ENCODE assay signal across 8 mouse cellular contexts in the genomic region with DNA sequence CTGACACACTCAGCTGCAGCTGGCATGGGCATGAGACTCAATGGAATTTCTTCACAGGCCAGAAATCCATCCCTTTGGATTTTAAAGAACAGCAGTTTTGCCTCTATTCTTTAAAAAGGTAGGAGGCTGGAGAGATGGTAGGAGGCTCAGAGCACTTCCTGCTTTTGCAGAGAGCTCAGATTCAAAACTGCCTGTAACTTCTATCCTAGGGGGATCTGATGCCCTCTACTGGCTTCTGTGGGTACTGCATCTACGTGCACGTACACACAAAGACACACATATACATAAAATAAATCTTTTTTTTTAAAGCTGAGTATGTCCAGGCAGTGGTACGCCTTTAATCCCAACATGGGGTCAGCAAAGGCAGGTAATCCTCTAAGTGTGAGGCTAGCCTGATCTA. TPM values are rescaled to one million over a fixed set of nuclear protein-coding genes. Genes with fewer than 3 reads are reported as not detected.
DNase-seq lines count a peak whose midpoint lies in the region; ATAC-seq and TF ChIP-seq lines count a peak whose summit lies in the region.

No protein-coding gene starts in this region.

- no peak; the same call in 1 of the 2 replicates for TF ChIP-seq RAD21 in MEL (IDR thresholded peaks at IDR 0.05; ENCODE audit: low read depth, low read length)

- H3K27ac ChIP-seq in MEL (ENCODE audit: control insufficient read depth, low read depth, low read length) = no peak overlapping the region
- peak overlapping the region; percentile 92 for H3K27ac ChIP-seq in forebrain, embryonic 13.5 days
- H3K27ac ChIP-seq in intestine, embryonic 16.5 days (ENCODE audit: low read length) = peak overlapping the region; percentile 63
- H3K27ac ChIP-seq in midbrain, embryonic 15.5 days = peak overlapping the region; percentile 54; the same call in 1 of the 2 replicates

- no peaks in the 10 kb centered on the region for H3K9me3 ChIP-seq in MEL (replicated peaks; ENCODE audit: insufficient read depth, low read length)
- no peaks in the 10 kb centered on the region for H3K9me3 ChIP-seq in forebrain, embryonic 13.5 days (replicated peaks)
- H3K9me3 ChIP-seq in intestine, embryonic 16.5 days (ENCODE audit: control insufficient read depth, low read length) = no peaks in the 10 kb centered on the region
- H3K9me3 ChIP-seq in midbrain, embryonic 15.5 days = no peaks in the 10 kb centered on the region

- no peaks in the 10 kb centered on the region for H3K79me2 ChIP-seq in MEL (ENCODE audit: control insufficient read depth, insufficient read depth, low read length, poor library complexity)

- peak overlapping the region; percentile 22; the same call in 1 of the 2 replicates for H3K4me2 ChIP-seq in forebrain, embryonic 13.5 days
- H3K4me2 ChIP-seq in intestine, embryonic 16.5 days (ENCODE audit: low read depth, low read length) = no peak overlapping the region
- H3K4me2 ChIP-seq in midbrain, embryonic 15.5 days = no peak overlapping the region

- TF ChIP-seq EP300 in MEL (IDR thresholded peaks at IDR 0.05; ENCODE audit: low read depth in 1 of 2, low read length in 2 of 2) = no peak

- no peaks in the 10 kb centered on the region for H3K36me3 ChIP-seq in MEL (ENCODE audit: control insufficient read depth in 1 of 2, insufficient read depth in 2 of 2, low read length in 2 of 2)
- no peaks in the 10 kb centered on the region for H3K36me3 ChIP-seq in forebrain, embryonic 13.5 days (ENCODE audit: poor library complexity, severe bottlenecking)
- H3K36me3 ChIP-seq in intestine, embryonic 16.5 days (ENCODE audit: control insufficient read depth, insufficient read depth, low read length) = no peaks in the 10 kb centered on the region
- no peaks in the 10 kb centered on the region for H3K36me3 ChIP-seq in midbrain, embryonic 15.5 days (replicated peaks)

- no peaks in the 10 kb centered on the region for H3K4me1 ChIP-seq in MEL (ENCODE audit: control insufficient read depth in 1 of 2, insufficient read depth in 2 of 2, low read length in 2 of 2)
- H3K4me1 ChIP-seq in forebrain, embryonic 13.5 days = peaks cover 25% of the 10 kb centered on the region
- peaks cover 9% of the 10 kb centered on the region for H3K4me1 ChIP-seq in intestine, embryonic 16.5 days (ENCODE audit: control insufficient read depth, insufficient read depth, low read length)
- H3K4me1 ChIP-seq in midbrain, embryonic 15.5 days = peaks cover 18% of the 10 kb centered on the region

- DNase-seq in heart, adult 8-10 months (ENCODE audit: low spot score) = peak; percentile 33
- no peak for DNase-seq in heart, adult 11 months
- peak; percentile 28 for DNase-seq in MEL (ENCODE audit: low read depth, low spot score)
- peak; percentile 11 for DNase-seq in thymus, postnatal 25 days
- DNase-seq in frontal cortex, postnatal 36 days (ENCODE audit: low spot score in 2 of 2) = no peak

- peak in 2 of 3 experiments; percentile 16 to 24; a peak in 1 of 6 replicates for TF ChIP-seq CTCF in MEL (IDR thresholded peaks at IDR 0.05 in 2 of 3, conservative IDR thresholded peaks at IDR 0.05 in 1 of 3; ENCODE audit: control insufficient read depth in 1 of 3, insufficient read depth in 1 of 3, low read depth in 2 of 3, low read length in 3 of 3, poor library complexity in 1 of 3, severe bottlenecking in 1 of 3)

- ATAC-seq in forebrain, embryonic 13.5 days = 0 out of 2 replicates have a peak, but pooled peaks have one; percentile 4
- ATAC-seq in intestine, embryonic 16.5 days = no peak
- no peak for ATAC-seq in midbrain, embryonic 15.5 days (replicated peaks)

- 81% methylated on average over 3 of the region's 3 CpGs for WGBS in forebrain, embryonic 13.5 days
- WGBS in intestine, embryonic 16.5 days = 83% methylated on average over 3 of the region's 3 CpGs
- 84% methylated on average over 3 of the region's 3 CpGs for WGBS in midbrain, embryonic 15.5 days

- no peak overlapping the region for H3K4me3 ChIP-seq in MEL (ENCODE audit: control insufficient read depth in 1 of 2, insufficient read depth in 1 of 2, low read depth in 2 of 2, low read length in 2 of 2)
- H3K4me3 ChIP-seq in forebrain, embryonic 13.5 days = no peak overlapping the region
- H3K4me3 ChIP-seq in intestine, embryonic 16.5 days (ENCODE audit: low read length) = no peak overlapping the region
- no peak overlapping the region for H3K4me3 ChIP-seq in midbrain, embryonic 15.5 days

- no peak overlapping the region for H3K9ac ChIP-seq in MEL (ENCODE audit: control insufficient read depth, low read depth, low read length, poor library complexity, severe bottlenecking)
- no peak overlapping the region for H3K9ac ChIP-seq in forebrain, embryonic 13.5 days
- no peak overlapping the region for H3K9ac ChIP-seq in intestine, embryonic 16.5 days (ENCODE audit: low read depth, low read length)
- no peak overlapping the region for H3K9ac ChIP-seq in midbrain, embryonic 15.5 days

- no peaks in the 10 kb centered on the region for H3K27me3 ChIP-seq in MEL (ENCODE audit: control insufficient read depth in 1 of 2, insufficient read depth in 2 of 2, low read length in 2 of 2)
- no peaks in the 10 kb centered on the region for H3K27me3 ChIP-seq in forebrain, embryonic 13.5 days
- H3K27me3 ChIP-seq in intestine, embryonic 16.5 days (replicated peaks; ENCODE audit: control insufficient read depth, insufficient read depth, low read length) = no peaks in the 10 kb centered on the region
- no peaks in the 10 kb centered on the region for H3K27me3 ChIP-seq in midbrain, embryonic 15.5 days (replicated peaks)

- no peak for TF ChIP-seq POLR2A in MEL (IDR thresholded peaks at IDR 0.05; ENCODE audit: control insufficient read depth in 1 of 2, insufficient read depth in 1 of 2, low read depth in 1 of 2, low read length in 2 of 2, poor library complexity in 1 of 2)

TF ChIP-seq in MEL, 35 proteins besides CTCF, POLR2A, EP300 and RAD21:
- TF ChIP-seq TAL1 (IDR thresholded peaks at IDR 0.05; ENCODE audit: low read length) = no peak
- no peak for TF ChIP-seq ZNF384 (IDR thresholded peaks at IDR 0.05; ENCODE audit: low read depth, low read length)
TF ChIP-seq in MEL: peak in this region for 0.

RNA-seq across cellular contexts. Expression of a gene that starts 19.2 kb away (rescaled TPM):
- 1 to 10 TPM; 5.0 to 7.2 (median 5.6) TPM for total RNA-seq in heart, adult 8-10 months (2022)
- not detected in 2 replicates for total RNA-seq in MEL (2012; rRNA removed)
- polyA plus RNA-seq in MEL (2012; ENCODE audit: insufficient read depth in 1 of 2, insufficient read length in 2 of 2, low read depth in 1 of 2, low replicate concordance in 2 of 2, missing spikeins in 1 of 2) = not detected
- 59.6 and 62.2 TPM in 2 replicates for polyA plus RNA-seq in forebrain, embryonic 13.5 days (2015; fragmentation: Nextera tagmentation; extraction: Ambion mirVana)
- 22.3 and 22.6 TPM in 2 replicates for polyA plus RNA-seq in intestine, embryonic 16.5 days (2015; fragmentation: Nextera tagmentation; extraction: Ambion mirVana)
- polyA plus RNA-seq in midbrain, embryonic 15.5 days (2015; fragmentation: Nextera tagmentation; extraction: Ambion mirVana) = 40.8 and 46.3 TPM in 2 replicates

Comparison
In these comparisons a context has a peak if more than half of its experiments do, and no peak if none do; other contexts are left out.
1. DNase-seq: peak in heart, adult 8-10 months (single experiment), MEL (single experiment) and thymus, postnatal 25 days (single experiment); none in heart, adult 11 months (single experiment) and frontal cortex, postnatal 36 days (0 of 2).
2. RNA of a gene that starts 19.2 kb away (polyA plus RNA-seq): 59.6 to 62.2 TPM in forebrain, embryonic 13.5 days, 40.8 to 46.3 TPM in midbrain, embryonic 15.5 days and 22.3 to 22.6 TPM in intestine, embryonic 16.5 days; not detected in MEL; every median in the first group is over 10 times any median in the second.